Mouse (Mus musculus) forebrain, embryonic 13.5 days (tissue): Measurements from ENCODE around the gene Nrde2. TPM values are rescaled to one million over a fixed set of nuclear protein-coding genes. Genes with fewer than 3 reads are reported as not detected.
"Not testable (repeated sequence)": the region's sequence is repeated elsewhere in the genome, so short reads cannot be mapped to it uniquely, and the experiment has no call there.

Experiments
- ATAC-seq: fragments of 200-750 bp; cut with Nextera tagmentation; 2 replicates; pipeline ENCODE4 v1.8.0; 2017
- H3K27ac ChIP-seq: fragments of 300-500 bp; sonication (generic); 2 replicates; pipeline ENCODE4 v1.5.1; 2015; ENCODE audit warnings: inconsistent platforms, mild to moderate bottlenecking, moderate library complexity
- H3K27me3 ChIP-seq: fragments of 300-500 bp; sonication (generic); 2 replicates; pipeline ENCODE4 v1.6.1; 2015; ENCODE audit warnings: mild to moderate bottlenecking, inconsistent platforms
- H3K36me3 ChIP-seq: fragments of 300-500 bp; sonication (generic); 2 replicates; pipeline ENCODE4 v1.6.1; 2015; ENCODE audit warnings: mild to moderate bottlenecking, inconsistent platforms; ENCODE audit not compliant: poor library complexity, severe bottlenecking
- H3K4me1 ChIP-seq: fragments of 300-500 bp; sonication (generic); 2 replicates; pipeline ENCODE4 v1.6.1; 2015; ENCODE audit warnings: inconsistent platforms
- H3K4me2 ChIP-seq: fragments of 300-500 bp; sonication (generic); 2 replicates; pipeline ENCODE4 v1.6.1; 2015; ENCODE audit warnings: inconsistent platforms, mild to moderate bottlenecking, moderate library complexity
- H3K4me3 ChIP-seq: fragments of 300-500 bp; sonication (generic); 2 replicates; pipeline ENCODE4 v1.5.1; 2015; ENCODE audit warnings: mild to moderate bottlenecking, inconsistent platforms
- H3K9ac ChIP-seq: fragments of 300-500 bp; sonication (generic); 2 replicates; pipeline ENCODE4 v1.6.1; 2015; ENCODE audit warnings: mild to moderate bottlenecking, inconsistent platforms
- H3K9me3 ChIP-seq: fragments of 300-500 bp; sonication (generic); replicated peaks from 2 replicates; pipeline ENCODE4 v1.6.1; 2016; ENCODE audit warnings: inconsistent platforms
- WGBS: fragments of 180-500 bp; shearing (Covaris S2); methylation state at CpG from one replicate; pipeline ENCODE4 v1.1.7; 2015; 5-methylcytosine and 5-hydroxymethylcytosine counted together
- polyA plus RNA-seq: library from polyadenylated mRNA; unstranded; fragments of >200 nt; fragmentation: Nextera tagmentation; extraction: Ambion mirVana; gene quantifications from 2 replicates; pipeline ENCODE4 v1.2.1, GENCODE M21; 2015

The Nrde2 gene
- polyA plus RNA-seq, 1 experiment from 2014 or later = 14.6 TPM

DNA sequence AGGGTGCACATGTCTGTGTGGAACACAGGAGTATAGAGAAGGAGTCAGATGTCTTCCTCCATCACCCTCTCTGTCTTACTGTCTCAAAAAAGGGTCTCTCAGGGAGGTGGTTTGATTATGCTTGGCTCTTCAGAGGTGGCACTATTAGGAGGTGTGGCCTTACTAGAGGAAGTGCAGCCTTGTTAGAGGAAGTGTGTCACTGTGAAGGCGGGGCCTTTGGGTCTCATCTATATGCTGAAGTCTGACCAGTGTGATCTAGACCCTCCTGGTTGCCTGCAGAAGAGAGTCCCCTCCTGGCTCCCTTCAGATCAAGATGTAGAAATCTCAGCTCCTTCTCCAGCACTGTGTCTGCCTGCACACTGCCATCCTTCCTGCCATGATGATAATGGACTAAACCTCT lies 34.7 kb upstream of the Nrde2 start:
- no peak for ATAC-seq
- H3K4me2 ChIP-seq = no peak overlapping the region
- H3K27ac ChIP-seq = no peak overlapping the region
- H3K9me3 ChIP-seq = no peaks in the 10 kb centered on the region
- 92% methylated on average over 1 of the region's 1 CpGs for WGBS
- no peaks in the 10 kb centered on the region for H3K36me3 ChIP-seq
- H3K4me1 ChIP-seq = peaks cover 6% of the 10 kb centered on the region
- no peaks in the 10 kb centered on the region for H3K27me3 ChIP-seq
- H3K4me3 ChIP-seq = no peak overlapping the region
- no peak overlapping the region for H3K9ac ChIP-seq

DNA sequence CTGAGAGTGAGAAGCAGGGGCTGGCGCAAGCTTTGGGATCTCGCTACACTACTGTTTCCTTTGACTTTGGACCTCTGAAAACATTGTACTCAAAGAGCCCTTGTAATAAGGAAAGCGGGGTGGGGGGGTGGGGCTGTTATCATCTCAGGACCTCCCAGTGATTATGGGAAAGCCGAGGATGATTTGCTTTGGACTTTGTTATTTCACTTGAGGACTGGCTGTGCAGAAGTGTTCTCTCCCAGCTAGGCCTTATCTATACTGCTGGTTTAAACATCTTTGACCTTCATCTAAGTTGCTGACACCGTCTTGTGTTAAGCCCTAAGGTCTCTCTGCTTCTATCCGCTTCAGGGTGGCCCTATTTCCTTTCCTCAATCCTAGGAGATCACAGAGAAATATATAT lies 31.3 kb upstream of the Nrde2 start:
- H3K9ac ChIP-seq = no peak overlapping the region

DNA sequence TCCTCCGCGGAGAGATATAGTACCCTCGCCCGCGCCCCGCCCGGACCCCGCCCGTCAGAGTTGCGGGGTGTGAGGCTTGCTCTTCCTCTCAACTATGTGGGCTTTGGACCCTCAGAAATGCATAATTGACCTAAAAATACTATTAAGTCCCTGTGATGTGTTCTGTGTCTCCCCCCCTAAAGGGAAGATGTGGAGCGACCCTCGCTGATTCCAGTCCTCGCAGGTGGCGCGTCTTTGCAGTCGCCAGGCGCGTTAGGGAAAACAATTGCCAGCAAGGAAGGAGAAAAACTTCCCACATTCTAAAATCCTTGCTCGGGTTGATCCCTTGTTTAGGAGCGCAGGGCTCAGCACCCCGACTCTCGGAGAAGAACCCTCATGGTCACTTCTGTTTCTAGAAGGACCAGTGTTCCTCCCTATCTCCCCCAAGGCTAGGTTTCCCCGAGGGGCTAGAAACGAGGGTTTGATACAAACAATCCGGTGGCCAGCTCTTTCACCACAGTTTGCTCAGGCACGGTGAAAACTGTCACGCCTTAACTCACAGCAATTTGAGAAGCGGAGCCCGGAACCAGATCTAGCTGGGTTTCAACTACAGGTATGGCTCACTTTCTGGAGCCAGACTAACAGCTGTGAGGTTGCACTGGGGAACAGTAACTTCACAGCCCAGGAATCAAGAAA lies 28.4 kb upstream of the Nrde2 start:
- Histone ChIP-seq H3K4me3 (peak overlapping the region; percentile 62), H3K4me1 (peaks cover 21% of the 10 kb centered on the region), H3K27ac (peak overlapping the region; percentile 99), H3K36me3 (no peaks in the 10 kb centered on the region), H3K9ac (peak overlapping the region; percentile 74), H3K4me2 (peak overlapping the region; percentile 76), H3K27me3 (no peaks in the 10 kb centered on the region), H3K9me3 (peaks cover under 1% of the 10 kb centered on the region; the same call in 1 of the 2 replicates)
- ATAC-seq = no peak; the same call in 1 of the 2 replicates
- 2% methylated on average over 29 of the region's 29 CpGs for WGBS

More for the DNA sequence above, 31.3 kb upstream of the Nrde2 start:
- Histone ChIP-seq H3K36me3 (no peaks in the 10 kb centered on the region), H3K4me2 (no peak overlapping the region), H3K27ac (no peak overlapping the region), H3K4me1 (peaks cover 17% of the 10 kb centered on the region), H3K9me3 (no peaks in the 10 kb centered on the region), H3K4me3 (no peak overlapping the region), H3K27me3 (no peaks in the 10 kb centered on the region)
- 90% methylated on average over 6 of the region's 6 CpGs for WGBS
- no peak for ATAC-seq

DNA sequence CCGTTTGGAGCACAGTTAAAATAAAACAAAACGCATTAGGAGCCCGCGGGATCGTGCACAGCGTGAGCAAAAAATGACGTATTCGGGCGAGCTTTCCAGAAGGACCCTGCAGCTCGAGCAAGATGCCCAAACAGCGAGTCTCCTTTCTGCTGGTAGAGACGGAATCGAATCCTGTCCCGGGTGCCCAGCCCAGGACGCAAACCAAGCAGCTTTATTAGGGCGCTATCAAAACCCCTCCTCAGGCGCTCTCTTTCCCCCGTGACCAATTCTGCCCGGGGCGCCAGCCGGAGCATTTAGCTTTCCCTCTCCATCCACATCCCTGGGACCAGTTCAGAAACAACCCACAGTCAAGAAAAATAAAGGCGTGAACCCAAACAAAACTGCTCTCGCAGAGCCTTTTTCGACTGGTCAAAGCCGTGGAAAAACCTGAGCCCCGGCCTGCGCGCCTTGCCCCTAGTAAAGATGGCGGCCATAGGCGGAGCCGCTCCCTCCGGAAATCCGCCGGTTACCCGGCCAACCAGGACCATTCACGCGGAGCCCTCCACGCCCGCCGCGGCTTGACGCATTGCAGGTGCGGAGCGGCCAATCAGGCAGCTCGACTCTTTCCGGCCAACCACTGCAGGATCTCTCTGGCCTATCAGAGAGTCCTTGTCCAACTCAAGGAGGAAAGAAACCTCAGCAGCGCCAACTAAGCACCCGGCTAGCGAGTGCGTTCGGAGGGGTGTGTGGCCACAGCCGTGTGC lies 27.7 kb upstream of the Nrde2 start:
- Histone ChIP-seq H3K9me3 (peaks cover 3% of the 10 kb centered on the region; the same call in 1 of the 2 replicates), H3K4me2 (peak overlapping the region; percentile 76), H3K27ac (peak overlapping the region; percentile 99), H3K9ac (peak overlapping the region; percentile 87), H3K36me3 (no peaks in the 10 kb centered on the region), H3K4me1 (peaks cover 21% of the 10 kb centered on the region), H3K4me3 (peak overlapping the region; percentile 62), H3K27me3 (no peaks in the 10 kb centered on the region)
- under 1% methylated on average over 52 of the region's 52 CpGs for WGBS
- ATAC-seq = peak; percentile 100

DNA sequence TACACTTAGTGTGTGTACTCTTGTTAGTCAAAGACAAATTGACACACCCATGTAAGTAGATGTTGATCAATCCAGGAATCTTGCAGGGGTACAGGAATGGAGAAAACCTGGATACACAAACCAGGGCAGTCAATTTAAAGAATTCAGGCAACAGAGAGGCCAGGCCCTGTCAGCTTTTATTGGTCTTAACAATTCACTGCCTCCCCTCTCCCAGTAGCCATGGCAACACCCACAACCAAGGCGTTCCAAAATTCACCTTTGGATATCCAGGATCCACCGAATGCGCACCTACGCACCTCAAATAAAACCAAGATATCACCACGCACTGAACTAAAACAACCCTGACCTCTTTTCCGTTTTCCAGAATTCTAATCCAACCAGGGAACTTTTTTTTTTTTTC lies 26.9 kb upstream of the Nrde2 start:
- Histone ChIP-seq H3K9ac (peak overlapping the region; percentile 87), H3K27ac (peak overlapping the region; percentile 99), H3K9me3 (peaks cover 3% of the 10 kb centered on the region; the same call in 1 of the 2 replicates), H3K27me3 (no peaks in the 10 kb centered on the region), H3K4me2 (peak overlapping the region; percentile 76), H3K4me3 (peak overlapping the region; percentile 62), H3K36me3 (no peaks in the 10 kb centered on the region), H3K4me1 (peaks cover 21% of the 10 kb centered on the region)
- 4% methylated on average over 6 of the region's 6 CpGs for WGBS
- ATAC-seq = no peak

DNA sequence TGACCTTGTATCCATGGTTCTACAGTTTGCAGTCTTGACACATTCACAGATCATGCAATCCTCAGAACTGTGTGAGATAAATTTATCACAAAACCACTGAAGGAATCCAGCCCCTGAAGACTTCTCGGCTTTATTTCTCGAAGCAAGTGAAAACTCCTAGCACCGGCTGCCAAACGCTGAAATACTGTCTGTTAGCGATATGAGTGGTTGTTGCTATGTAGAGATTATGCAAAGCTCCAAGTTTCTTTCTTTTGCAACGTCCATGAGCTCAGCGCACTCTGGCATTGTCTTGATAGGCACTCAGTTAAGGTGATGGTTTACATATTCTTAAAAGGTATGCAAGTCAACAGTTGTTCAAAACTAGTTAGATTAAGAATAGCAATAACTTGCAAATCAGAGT lies 26.4 kb upstream of the Nrde2 start:
- Histone ChIP-seq H3K9ac (no peak overlapping the region), H3K27ac (peak overlapping the region; percentile 99; the same call in 1 of the 2 replicates), H3K9me3 (peaks cover 3% of the 10 kb centered on the region; the same call in 1 of the 2 replicates), H3K4me3 (no peak overlapping the region), H3K4me2 (peak overlapping the region; percentile 76; the same call in 1 of the 2 replicates), H3K36me3 (no peaks in the 10 kb centered on the region), H3K27me3 (no peaks in the 10 kb centered on the region), H3K4me1 (peaks cover 21% of the 10 kb centered on the region)
- 69% methylated on average over 7 of the region's 7 CpGs for WGBS
- no peak for ATAC-seq

DNA sequence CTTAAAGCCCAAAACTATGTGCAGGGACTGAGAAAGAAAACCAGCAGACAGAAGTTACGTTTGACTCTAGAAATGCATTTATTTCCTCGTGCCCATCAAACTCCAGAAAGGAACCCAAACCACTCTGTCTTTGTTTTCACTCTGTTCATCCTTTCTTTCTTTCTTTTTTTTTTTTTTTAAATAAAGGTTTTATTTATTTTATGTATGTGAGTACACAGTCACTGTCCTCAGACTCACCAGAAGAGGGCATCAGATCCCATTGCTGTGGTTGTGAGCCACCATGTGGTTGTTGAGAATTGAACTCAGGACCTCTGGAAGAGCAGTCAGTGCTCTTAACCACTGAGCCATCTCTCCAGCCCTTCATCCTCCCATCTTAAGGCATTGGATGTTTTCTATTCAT lies 25.5 kb upstream of the Nrde2 start:
- H3K36me3 ChIP-seq, H3K4me3 ChIP-seq, H3K27ac ChIP-seq, H3K9ac ChIP-seq, ATAC-seq, H3K9me3 ChIP-seq, H3K4me2 ChIP-seq, H3K27me3 ChIP-seq: not testable (repeated sequence)
- WGBS = 78% methylated on average over 2 of the region's 2 CpGs
- H3K4me1 ChIP-seq = peaks cover 21% of the 10 kb centered on the region

DNA sequence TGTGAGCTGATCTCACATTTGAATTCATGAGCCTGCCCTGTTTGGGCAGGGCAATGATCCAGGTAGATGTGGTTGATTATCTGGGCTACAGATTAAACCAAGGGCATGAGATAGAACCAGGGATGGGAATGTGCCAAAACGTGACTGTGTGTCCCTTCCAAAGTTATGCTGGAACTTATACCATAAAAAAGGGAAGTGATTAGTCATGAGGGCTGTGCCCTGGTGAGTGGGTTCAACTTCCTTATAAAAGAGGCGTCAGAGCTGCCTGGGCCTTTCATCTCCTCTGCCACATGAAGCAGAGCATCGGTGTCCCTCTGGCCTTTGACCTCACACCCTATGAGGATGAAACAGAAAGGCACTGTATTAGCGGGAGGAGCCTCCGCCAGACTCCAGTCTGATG lies 24.5 kb upstream of the Nrde2 start:
- no peaks in the 10 kb centered on the region for H3K36me3 ChIP-seq
- H3K9ac ChIP-seq = no peak overlapping the region
- H3K27me3 ChIP-seq = no peaks in the 10 kb centered on the region
- peaks cover 3% of the 10 kb centered on the region; the same call in 1 of the 2 replicates for H3K9me3 ChIP-seq
- H3K4me2 ChIP-seq = no peak overlapping the region
- WGBS = 83% methylated on average over 5 of the region's 5 CpGs
- H3K4me1 ChIP-seq = peaks cover 21% of the 10 kb centered on the region
- H3K27ac ChIP-seq = no peak overlapping the region
- no peak for ATAC-seq
- H3K4me3 ChIP-seq = no peak overlapping the region

DNA sequence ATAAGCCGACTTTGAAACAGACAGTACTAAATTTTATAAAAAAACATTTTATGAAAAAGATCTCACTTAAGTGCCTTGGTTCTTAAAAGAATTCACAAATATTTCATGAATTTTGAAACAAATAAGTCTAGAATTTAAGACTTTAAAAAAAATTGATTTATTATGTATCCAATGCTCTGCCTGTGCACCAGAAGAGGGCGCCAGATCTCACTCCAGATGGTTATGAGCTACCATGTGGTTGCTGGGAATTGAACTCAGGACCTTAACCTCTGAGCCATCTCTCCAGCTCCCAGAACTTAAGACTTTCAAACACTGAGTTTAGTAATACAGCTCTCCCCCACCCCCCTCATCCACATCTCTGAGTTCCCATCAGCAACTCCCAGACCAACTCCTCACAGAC lies 23.2 kb upstream of the Nrde2 start:
- no peaks in the 10 kb centered on the region for H3K27me3 ChIP-seq
- H3K4me3 ChIP-seq = no peak overlapping the region
- H3K36me3 ChIP-seq = no peaks in the 10 kb centered on the region
- H3K4me2 ChIP-seq = no peak overlapping the region
- H3K27ac ChIP-seq = no peak overlapping the region
- H3K9me3 ChIP-seq = peaks cover 3% of the 10 kb centered on the region; the same call in 1 of the 2 replicates
- H3K9ac ChIP-seq = no peak overlapping the region
- no peak for ATAC-seq
- WGBS = 84% methylated on average over 2 of the region's 2 CpGs
- H3K4me1 ChIP-seq = peaks cover 12% of the 10 kb centered on the region

DNA sequence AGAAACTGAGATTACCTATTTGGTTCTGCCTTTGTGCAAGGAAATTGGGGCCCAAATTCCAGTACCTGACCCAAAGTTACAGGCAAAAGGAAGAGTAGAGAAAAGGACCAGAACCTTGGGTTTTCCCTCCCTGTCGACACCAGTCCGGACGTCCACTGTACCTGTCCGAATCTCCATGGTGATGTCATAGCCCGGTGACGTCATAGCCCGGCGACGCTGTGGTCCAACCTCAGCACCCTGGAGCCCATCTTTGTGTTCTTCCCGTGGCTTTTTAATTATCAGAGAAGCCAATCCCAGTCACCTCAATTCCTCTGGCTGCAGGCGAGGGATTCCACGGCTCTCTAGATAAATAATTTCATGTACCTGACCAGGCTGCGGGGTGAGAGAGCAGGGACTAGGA lies 21.3 kb upstream of the Nrde2 start:
- WGBS = 92% methylated on average over 13 of the region's 13 CpGs
- ATAC-seq = no peak
- H3K27ac ChIP-seq = no peak overlapping the region

DNA sequence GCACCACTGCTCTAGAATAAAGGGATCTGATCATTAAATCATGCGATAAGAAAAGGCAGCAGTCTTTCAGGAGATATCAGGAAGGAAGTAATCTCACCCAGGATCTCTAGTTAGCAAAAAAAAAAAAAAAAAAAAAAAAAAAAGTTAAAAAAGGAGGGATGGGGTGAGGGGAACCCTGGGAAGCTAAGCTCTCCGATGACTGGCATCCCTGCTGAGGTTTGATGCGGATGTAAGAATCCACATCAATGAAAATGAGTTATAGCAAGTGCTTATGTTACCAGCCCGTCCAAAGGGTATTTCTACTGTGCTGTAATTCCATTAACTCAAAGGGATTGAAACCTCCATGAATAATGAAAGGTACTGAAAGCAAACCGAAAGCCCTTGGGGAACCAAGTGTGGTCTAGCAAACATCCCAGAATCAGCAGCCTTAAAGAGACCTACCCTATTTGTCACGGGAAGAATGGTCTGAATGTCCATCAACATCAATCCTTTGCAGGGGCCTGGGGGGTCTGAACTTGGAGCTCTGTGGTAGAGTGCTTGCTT lies 19.5 kb upstream of the Nrde2 start:
- no peak overlapping the region for H3K9ac ChIP-seq
- H3K4me3 ChIP-seq = no peak overlapping the region
- ATAC-seq = no peak
- peaks cover 16% of the 10 kb centered on the region for H3K4me1 ChIP-seq
- H3K27ac ChIP-seq = no peak overlapping the region
- peaks cover 3% of the 10 kb centered on the region; the same call in 1 of the 2 replicates for H3K9me3 ChIP-seq
- WGBS = 27% methylated on average over 6 of the region's 6 CpGs
- H3K36me3 ChIP-seq = no peaks in the 10 kb centered on the region
- H3K27me3 ChIP-seq = no peaks in the 10 kb centered on the region
- no peak overlapping the region for H3K4me2 ChIP-seq

More for the DNA sequence above, 21.3 kb upstream of the Nrde2 start:
- peaks cover 16% of the 10 kb centered on the region for H3K4me1 ChIP-seq
- no peak overlapping the region for H3K4me3 ChIP-seq
- no peaks in the 10 kb centered on the region for H3K27me3 ChIP-seq
- no peaks in the 10 kb centered on the region for H3K36me3 ChIP-seq
- peaks cover 3% of the 10 kb centered on the region; the same call in 1 of the 2 replicates for H3K9me3 ChIP-seq
- H3K9ac ChIP-seq = no peak overlapping the region
- H3K4me2 ChIP-seq = no peak overlapping the region

DNA sequence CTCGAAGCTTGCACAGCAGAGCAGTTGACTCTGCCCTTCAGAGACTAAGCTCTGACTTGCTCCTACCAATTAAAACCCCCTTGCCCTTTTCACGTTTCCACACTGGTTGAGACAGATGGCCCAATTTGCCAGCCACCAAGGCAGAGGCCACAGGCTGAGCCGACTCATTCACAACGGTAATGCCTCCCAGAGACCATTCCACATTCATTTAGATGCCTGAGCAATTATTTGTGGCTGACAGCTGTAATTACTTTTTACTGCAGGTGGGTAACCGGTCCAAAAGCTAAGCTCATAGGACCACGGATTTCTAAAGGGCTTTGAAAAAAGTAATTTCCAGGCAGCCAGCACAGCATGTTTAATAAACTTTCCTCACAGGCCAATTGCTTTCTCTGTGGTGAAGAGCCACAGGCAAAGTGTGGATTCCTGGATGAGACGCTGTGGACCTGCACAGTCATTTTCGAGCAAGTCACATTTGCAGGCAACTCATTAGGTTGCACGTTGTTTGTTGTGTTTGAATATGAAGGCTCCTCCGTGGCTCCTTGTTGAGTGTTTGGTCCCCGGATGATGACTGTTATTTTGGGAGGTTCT lies 17.1 kb upstream of the Nrde2 start:
- peak; percentile 70; the same call in 1 of the 2 replicates for ATAC-seq
- 20% methylated on average over 11 of the region's 11 CpGs for WGBS
- Histone ChIP-seq H3K4me3 (no peak overlapping the region), H3K9ac (no peak overlapping the region), H3K27ac (peak overlapping the region; percentile 44; the same call in 1 of the 2 replicates), H3K9me3 (no peaks in the 10 kb centered on the region), H3K36me3 (no peaks in the 10 kb centered on the region), H3K27me3 (no peaks in the 10 kb centered on the region), H3K4me2 (no peak overlapping the region), H3K4me1 (peaks cover 16% of the 10 kb centered on the region)
